Mouse (Mus musculus) forebrain, embryonic 11.5 days (tissue): ENCODE data around the gene Zfp773. TPM values are rescaled to one million over a fixed set of nuclear protein-coding genes. Genes with fewer than 3 reads are reported as not detected.
A peak's percentile ranks its signal among the peaks of the same experiment; 100 is the strongest.

Experiments used
- ATAC-seq: fragments of 200-750 bp; cut with Nextera tagmentation; replicated peaks from 2 replicates; pipeline ENCODE4 v1.8.0; 2017; ENCODE audit warnings: moderate TSS enrichment; ENCODE audit not compliant: low FRiP score
- DNase-seq: peaks from one replicate; pipeline ENCODE4 v3.0.0-alpha.2; 2017; ENCODE audit warnings: low spot score
- H3K27ac ChIP-seq: fragments of 300-500 bp; sonication (generic); 2 replicates; pipeline ENCODE4 v1.5.1; 2014; ENCODE audit warnings: low read depth, low read length
- H3K27me3 ChIP-seq: fragments of 300-500 bp; sonication (generic); 2 replicates; pipeline ENCODE4 v1.6.1; 2014; ENCODE audit warnings: mild to moderate bottlenecking, low read length, mixed read lengths; ENCODE audit not compliant: control insufficient read depth, insufficient read depth
- H3K36me3 ChIP-seq: fragments of 300-500 bp; sonication (generic); 2 replicates; pipeline ENCODE4 v1.6.1; 2014; ENCODE audit warnings: mild to moderate bottlenecking, low read length, moderate library complexity, mixed read lengths; ENCODE audit not compliant: control insufficient read depth, insufficient read depth
- H3K4me1 ChIP-seq: fragments of 300-500 bp; sonication (generic); replicated peaks from 2 replicates; pipeline ENCODE4 v1.6.1; 2014; ENCODE audit warnings: low read length, mixed read lengths; ENCODE audit not compliant: control insufficient read depth, insufficient read depth
- H3K4me2 ChIP-seq: fragments of 300-500 bp; sonication (generic); 2 replicates; pipeline ENCODE4 v1.6.1; 2014; ENCODE audit warnings: low read depth, mild to moderate bottlenecking, low read length, moderate library complexity, mixed read lengths; ENCODE audit not compliant: severe bottlenecking
- H3K4me3 ChIP-seq: fragments of 300-500 bp; sonication (generic); 2 replicates; pipeline ENCODE4 v1.5.1; 2014; ENCODE audit warnings: low read depth, low read length
- H3K9ac ChIP-seq: fragments of 300-500 bp; sonication (generic); 2 replicates; pipeline ENCODE4 v1.6.1; 2014; ENCODE audit warnings: low read length
- H3K9me3 ChIP-seq: fragments of 300-500 bp; sonication (generic); 2 replicates; pipeline ENCODE4 v1.6.1; 2016; ENCODE audit warnings: low read length, mixed read lengths; ENCODE audit not compliant: control insufficient read depth
- WGBS: fragments of 180-500 bp; shearing (Covaris S2); extraction: QIAGEN DNeasy Blood & Tissue Kit; methylation state at CpG from one replicate; pipeline ENCODE4 v1.1.7; 2014; 5-methylcytosine and 5-hydroxymethylcytosine counted together
- polyA plus RNA-seq: library from polyadenylated mRNA; unstranded; fragments of >200 nt; fragmentation: Nextera tagmentation; extraction: Ambion mirVana; gene quantifications from 2 replicates; pipeline ENCODE4 v1.2.1, GENCODE M21; 2014

Zfp773 gene
- polyA plus RNA-seq, 1 experiment from 2014 or later = 6.2 TPM

DNA sequence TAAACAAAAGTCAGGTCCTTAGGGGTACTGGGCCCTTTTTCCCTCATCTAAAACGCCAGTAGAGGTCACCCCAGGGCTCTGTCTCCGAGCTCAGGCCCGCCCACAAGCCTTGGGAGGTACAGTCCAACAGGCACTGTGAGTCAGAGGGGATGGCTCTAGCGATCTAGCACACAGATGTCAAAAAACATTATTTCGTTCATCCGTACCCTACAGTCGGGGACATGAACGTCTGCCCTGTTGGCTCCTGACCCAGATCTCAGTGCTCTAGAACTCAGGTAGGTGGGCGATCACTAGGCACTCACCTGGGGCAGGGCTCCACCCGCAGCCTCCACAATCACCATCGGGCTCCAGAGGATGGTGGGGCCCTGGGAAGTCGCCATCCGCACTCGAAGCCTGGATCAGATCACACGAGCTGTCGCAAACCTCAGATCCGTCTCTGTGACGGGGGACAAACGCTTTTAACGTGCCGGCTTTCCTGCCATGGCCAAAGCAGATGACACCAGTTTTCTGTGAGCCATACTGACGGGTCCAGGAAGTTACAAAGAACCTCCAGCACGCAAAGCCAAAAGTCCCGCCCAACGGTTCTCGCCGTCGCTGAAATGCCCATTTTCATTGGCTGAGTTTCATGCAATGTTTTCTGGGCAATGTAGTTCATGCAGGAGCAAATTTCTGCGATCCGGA, 15.5 kb downstream of the Zfp773 start, which contains the start of gene Zfp954:
Gene Zfp954 (minus strand): TSS at position 568 of the 681 bp plus-strand sequence.
- H3K4me3 ChIP-seq = peak within 1 kb of the TSS; percentile 49
- no peaks in the 10 kb centered on the region; the same call in 1 of the 2 replicates for H3K36me3 ChIP-seq
- DNase-seq (peak; percentile 87), ATAC-seq (peak; percentile 93)
- H3K9me3 ChIP-seq = no peaks in the 10 kb centered on the region
- H3K27ac ChIP-seq = no peak within 1 kb of the TSS
- H3K4me1 ChIP-seq = no peaks in the 10 kb centered on the region; the same call in 1 of the 2 replicates
- WGBS = under 1% methylated on average over 30 of the region's 30 CpGs
- peak within 1 kb of the TSS; percentile 56 for H3K4me2 ChIP-seq
- H3K27me3 ChIP-seq = no peaks in the 10 kb centered on the region
- H3K9ac ChIP-seq = peak within 1 kb of the TSS; percentile 63

DNA sequence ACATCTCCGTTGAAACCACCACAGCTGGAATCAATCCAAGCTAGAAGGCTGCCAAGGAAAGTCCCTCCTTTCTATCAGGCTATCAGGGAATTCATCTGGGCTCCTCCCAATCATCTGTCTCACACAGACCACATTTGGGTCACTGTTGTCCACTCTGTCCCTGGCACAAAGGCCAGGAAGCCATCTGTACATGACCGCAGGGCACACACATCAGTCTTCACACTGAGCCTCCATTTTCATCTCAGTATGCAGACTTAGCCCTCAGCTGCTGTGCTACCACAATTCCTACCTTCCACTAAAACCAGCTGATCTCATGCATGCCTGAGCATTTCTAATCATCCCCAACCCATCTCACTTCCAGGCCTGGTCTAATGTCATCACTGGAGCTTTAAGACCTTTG, 18.1 kb downstream of the Zfp773 start:
- H3K27me3 ChIP-seq = no peaks in the 10 kb centered on the region
- no peak overlapping the region for H3K4me3 ChIP-seq
- H3K27ac ChIP-seq = no peak overlapping the region
- ATAC-seq (no peak), DNase-seq (no peak)
- H3K4me2 ChIP-seq = no peak overlapping the region
- no peaks in the 10 kb centered on the region; the same call in 1 of the 2 replicates for H3K36me3 ChIP-seq
- H3K4me1 ChIP-seq = no peaks in the 10 kb centered on the region; the same call in 1 of the 2 replicates
- H3K9ac ChIP-seq = no peak overlapping the region
- 96% methylated on average over 2 of the region's 2 CpGs for WGBS
- H3K9me3 ChIP-seq = no peaks in the 10 kb centered on the region

DNA sequence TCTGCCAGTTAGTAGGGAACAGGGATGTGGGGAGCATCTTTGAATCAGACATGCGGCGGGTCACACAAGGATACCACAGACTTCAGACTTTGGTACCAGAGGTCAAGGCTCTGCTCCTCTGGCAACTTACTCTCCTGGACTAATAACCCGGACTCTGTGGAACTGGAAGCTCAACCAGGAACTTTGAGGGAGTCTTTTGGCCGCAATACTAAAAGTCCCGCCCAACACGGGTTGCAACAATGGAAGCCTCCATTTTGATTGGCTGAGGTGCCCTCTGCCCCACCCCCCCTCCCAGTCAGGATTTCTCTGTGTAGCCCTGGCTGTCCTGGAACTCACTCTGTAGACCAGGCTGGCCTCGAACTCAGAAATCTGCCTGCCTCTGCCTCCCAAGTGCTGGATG, 28.1 kb downstream of the Zfp773 start:
- H3K9ac ChIP-seq = no peak overlapping the region
- no peak overlapping the region for H3K4me2 ChIP-seq
- no peaks in the 10 kb centered on the region for H3K27me3 ChIP-seq
- H3K9me3 ChIP-seq = no peaks in the 10 kb centered on the region; the same call in 1 of the 2 replicates
- ATAC-seq (no peak), DNase-seq (no peak)
- H3K36me3 ChIP-seq = no peaks in the 10 kb centered on the region; the same call in 1 of the 2 replicates
- no peak overlapping the region for H3K4me3 ChIP-seq
- H3K4me1 ChIP-seq = no peaks in the 10 kb centered on the region
- 95% methylated on average over 7 of the region's 7 CpGs for WGBS
- no peak overlapping the region for H3K27ac ChIP-seq

Other genes with a start within 250 kb of the Zfp773 start
- gene Aurkc, start 141.5 kb downstream of the Zfp773 start, polyA plus RNA-seq = not detected in 2 replicates
- 14.5 and 17.9 TPM in 2 replicates for gene Zfp954, start 15.3 kb downstream of the Zfp773 start, polyA plus RNA-seq
- gene Zfp418, start 34.6 kb upstream of the Zfp773 start, polyA plus RNA-seq = 2.5 and 3.5 TPM in 2 replicates
- 10.8 and 11.3 TPM in 2 replicates for gene Zfp772, start 73.2 kb upstream of the Zfp773 start, polyA plus RNA-seq
- 0.24 and 0.45 TPM in 2 replicates for gene Vmn2r29, start 110.6 kb upstream of the Zfp773 start, polyA plus RNA-seq
- 2.0 and 3.2 TPM in 2 replicates for gene Gm45844, start 141.5 kb upstream of the Zfp773 start, polyA plus RNA-seq
- gene Clcn4, start 164.1 kb upstream of the Zfp773 start, polyA plus RNA-seq = 52.2 and 53.8 TPM in 2 replicates
- not detected in 2 replicates for gene Vmn2r30, start 200.9 kb upstream of the Zfp773 start, polyA plus RNA-seq
- gene Gm45783, start 237.8 kb upstream of the Zfp773 start, polyA plus RNA-seq = not detected in 2 replicates